Mouse (Mus musculus): Measurements from ENCODE around the gene Rce1. TPM values are rescaled to one million over a fixed set of nuclear protein-coding genes. Genes with fewer than 3 reads are reported as not detected.

The Rce1 gene
- polyA plus RNA-seq, 1 experiment from 2014 or later: 64.7 TPM

DNA sequence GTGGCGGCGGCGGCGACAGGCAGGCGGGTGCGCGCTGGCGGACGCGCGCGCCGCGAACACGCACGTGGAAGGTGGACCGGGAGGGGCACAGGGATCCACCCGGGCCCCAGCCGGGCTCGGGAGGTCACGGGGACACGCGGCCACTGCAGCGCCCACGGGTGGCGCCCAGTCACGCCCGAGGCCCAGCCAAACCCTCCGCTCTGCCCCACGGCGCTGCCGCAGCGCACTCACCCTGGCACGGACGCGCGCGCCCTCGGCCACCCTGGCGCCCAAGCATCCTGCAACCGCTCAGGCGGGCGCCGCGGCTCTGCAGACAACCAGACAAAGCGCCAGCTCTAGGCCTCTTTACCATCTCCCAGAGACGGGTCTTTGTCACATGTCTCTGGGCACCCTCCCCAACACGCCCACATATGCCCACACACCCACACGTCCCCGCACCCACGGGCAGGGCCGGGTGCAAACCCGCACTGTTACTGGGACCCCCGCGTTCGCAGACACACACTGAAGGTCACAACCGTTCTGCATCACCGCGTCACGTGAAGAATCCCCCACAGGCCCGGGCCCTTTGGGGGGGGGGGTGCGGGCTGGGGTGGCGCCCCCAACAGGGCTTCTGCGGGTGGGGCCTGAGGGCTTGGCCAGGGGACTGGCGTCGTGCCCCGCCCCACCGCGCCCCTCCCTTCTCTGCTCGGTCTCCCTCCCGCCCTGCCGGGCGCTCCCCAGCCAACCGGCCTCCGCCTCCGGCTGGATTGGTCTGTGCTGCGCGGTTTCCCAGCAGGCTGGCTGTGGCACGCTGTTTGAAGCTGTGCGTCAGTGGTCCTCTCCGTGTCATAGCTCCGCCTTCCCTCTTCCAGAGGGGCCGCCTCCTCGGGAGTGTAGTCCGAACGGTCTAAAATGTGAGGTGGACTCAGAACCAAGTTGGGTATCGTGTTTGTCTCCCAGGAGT is 10.0 kb downstream of the Rce1 start, which contains the start of gene Lrfn4:
TSS of gene Lrfn4 (minus strand) at position 517 of the 943 bp plus-strand sequence.
- peak within 1 kb of the TSS; percentile 82 for H3K4me2 ChIP-seq (ENCODE audit: low read depth, low read length)

DNA sequence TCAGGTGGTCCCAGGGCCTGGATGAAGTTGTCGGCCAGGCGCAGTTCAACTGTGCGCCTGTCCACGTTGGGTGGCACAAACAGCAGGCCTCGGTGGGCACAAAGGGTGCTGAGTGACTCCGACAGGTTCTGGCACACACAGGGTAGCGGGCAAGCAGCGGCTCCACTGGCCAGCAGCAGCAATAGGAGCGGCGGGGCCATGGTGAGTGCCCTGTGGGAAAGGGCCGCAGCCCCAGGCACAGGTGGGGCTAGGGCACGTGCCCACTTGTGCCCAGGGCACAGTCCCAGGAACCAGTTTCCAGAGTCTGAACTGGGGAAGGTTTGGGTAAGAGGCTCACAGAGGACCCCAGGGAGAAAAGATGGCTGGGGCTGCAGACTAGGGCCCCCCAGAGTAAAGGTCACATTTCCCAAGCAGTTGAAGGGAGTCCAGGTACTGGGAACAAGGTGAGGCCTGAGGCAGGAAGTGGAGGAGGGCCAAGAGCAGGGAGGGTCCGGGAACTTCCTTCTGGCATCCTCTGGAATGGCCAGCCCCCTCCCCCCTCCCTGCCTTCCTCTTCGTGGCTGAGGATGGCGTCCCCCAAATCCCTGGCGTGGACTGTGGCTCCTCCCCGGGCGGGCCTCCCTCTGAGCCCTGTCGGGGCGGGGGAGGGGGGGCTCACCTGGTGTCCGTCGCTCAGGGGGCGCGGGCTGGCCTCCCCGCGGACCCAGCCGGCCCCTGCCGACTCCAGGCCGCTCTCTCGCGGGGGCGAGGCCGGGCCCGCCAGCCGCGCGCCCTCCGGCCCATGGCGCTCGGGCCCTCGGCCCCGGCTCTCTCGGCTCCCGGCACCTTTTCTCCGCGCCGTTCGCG is 10.9 kb downstream of the Rce1 start:
- WGBS: 22% methylated on average over 36 of the region's 49 CpGs
- H3K27me3 ChIP-seq (ENCODE audit: control insufficient read depth, insufficient read depth, low read length): no peaks in the 10 kb centered on the region
- H3K9ac ChIP-seq (ENCODE audit: low read length): peak overlapping the region; percentile 95
- peak overlapping the region; percentile 82 for H3K4me2 ChIP-seq (ENCODE audit: low read depth, low read length)
- peak overlapping the region; percentile 88 for H3K27ac ChIP-seq (ENCODE audit: low read length)
- H3K4me1 ChIP-seq (ENCODE audit: control insufficient read depth, insufficient read depth, low read length): peaks cover 16% of the 10 kb centered on the region; the same call in 1 of the 2 replicates
- H3K4me3 ChIP-seq (replicated peaks; ENCODE audit: low read length): peak overlapping the region; percentile 84
- peaks cover 8% of the 10 kb centered on the region; the same call in 1 of the 2 replicates for H3K36me3 ChIP-seq (ENCODE audit: control insufficient read depth, insufficient read depth, low read length)
- ATAC-seq (ENCODE audit: insufficient read depth, low FRiP score): peak; percentile 6; the same call in 1 of the 2 replicates
- H3K9me3 ChIP-seq (replicated peaks; ENCODE audit: control insufficient read depth, low read length): no peaks in the 10 kb centered on the region

More for the DNA sequence above, 10.0 kb downstream of the Rce1 start, which contains the start of gene Lrfn4:
- peaks cover 16% of the 10 kb centered on the region; the same call in 1 of the 2 replicates for H3K4me1 ChIP-seq (ENCODE audit: control insufficient read depth, insufficient read depth, low read length)
- H3K9me3 ChIP-seq (replicated peaks; ENCODE audit: control insufficient read depth, low read length): no peaks in the 10 kb centered on the region
- H3K9ac ChIP-seq (ENCODE audit: low read length): peak within 1 kb of the TSS; percentile 95
- under 1% methylated on average over 74 of the region's 87 CpGs for WGBS
- H3K27me3 ChIP-seq (ENCODE audit: control insufficient read depth, insufficient read depth, low read length): no peaks in the 10 kb centered on the region
- peak within 1 kb of the TSS; percentile 88 for H3K27ac ChIP-seq (ENCODE audit: low read length)
- H3K36me3 ChIP-seq (ENCODE audit: control insufficient read depth, insufficient read depth, low read length): peaks cover 8% of the 10 kb centered on the region; the same call in 1 of the 2 replicates
- peak; percentile 94 for ATAC-seq (ENCODE audit: insufficient read depth, low FRiP score)
- peak within 1 kb of the TSS; percentile 84 for H3K4me3 ChIP-seq (replicated peaks; ENCODE audit: low read length)

GRCm38 (mm10) chr19:4613464-4614304 is 11.8 kb downstream of the Rce1 start:
- Histone ChIP-seq H3K27me3 (ENCODE audit: control insufficient read depth, insufficient read depth, low read length) (no peaks in the 10 kb centered on the region), H3K9ac (ENCODE audit: low read length) (peak overlapping the region; percentile 95), H3K4me1 (ENCODE audit: control insufficient read depth, insufficient read depth, low read length) (peaks cover 16% of the 10 kb centered on the region; the same call in 1 of the 2 replicates)

DNA sequence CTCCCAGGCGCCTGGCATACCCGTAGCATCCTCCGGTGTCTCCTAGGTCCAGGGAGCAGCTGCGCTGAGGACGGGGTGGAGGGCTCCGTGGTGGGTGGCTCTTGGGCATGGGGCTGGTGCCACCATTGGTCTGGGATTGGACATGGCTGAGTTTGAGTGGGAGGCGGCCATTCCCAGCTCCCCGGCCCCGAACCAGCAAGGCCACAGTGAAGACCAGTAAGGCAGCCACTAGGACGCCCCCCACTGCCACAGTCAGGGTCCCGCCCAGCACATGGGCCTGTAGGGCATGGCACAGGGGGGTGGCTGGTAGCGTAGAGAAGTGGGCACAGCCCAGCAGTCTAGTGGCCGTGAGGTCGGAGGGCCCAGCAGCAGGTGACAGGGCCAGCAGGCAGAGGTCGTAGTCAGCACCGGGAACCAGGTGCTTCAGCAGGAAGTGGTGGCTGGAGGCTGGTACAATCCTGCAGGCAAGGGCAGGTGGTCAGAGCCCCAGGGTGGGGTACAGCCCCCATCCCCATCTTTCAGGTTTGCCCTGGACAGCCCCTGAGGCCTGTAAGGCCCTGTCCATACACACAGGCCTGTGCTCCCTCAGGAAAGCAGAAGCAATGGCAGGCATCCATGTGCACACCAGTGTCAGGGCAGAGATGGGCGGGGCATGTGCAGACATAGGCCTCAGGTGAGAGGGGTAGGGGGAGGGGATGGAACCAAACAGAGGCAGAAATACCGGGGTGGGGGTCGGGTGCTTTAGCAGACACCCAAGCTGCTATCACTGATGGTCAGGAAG is 13.1 kb downstream of the Rce1 start:
- peaks cover 8% of the 10 kb centered on the region; the same call in 1 of the 2 replicates for H3K36me3 ChIP-seq (ENCODE audit: control insufficient read depth, insufficient read depth, low read length)
- H3K4me1 ChIP-seq (ENCODE audit: control insufficient read depth, insufficient read depth, low read length): peaks cover 16% of the 10 kb centered on the region; the same call in 1 of the 2 replicates
- no peaks in the 10 kb centered on the region for H3K9me3 ChIP-seq (replicated peaks; ENCODE audit: control insufficient read depth, low read length)
- WGBS: 89% methylated on average over 19 of the region's 19 CpGs
- H3K4me2 ChIP-seq (ENCODE audit: low read depth, low read length): no peak overlapping the region
- no peak overlapping the region for H3K27ac ChIP-seq (ENCODE audit: low read length)
- no peak overlapping the region for H3K4me3 ChIP-seq (replicated peaks; ENCODE audit: low read length)
- ATAC-seq (ENCODE audit: insufficient read depth, low FRiP score): no peak
- no peak overlapping the region for H3K9ac ChIP-seq (ENCODE audit: low read length)
- H3K27me3 ChIP-seq (ENCODE audit: control insufficient read depth, insufficient read depth, low read length): no peaks in the 10 kb centered on the region

More at GRCm38 (mm10) chr19:4613464-4614304, 11.8 kb downstream of the Rce1 start:
- no peaks in the 10 kb centered on the region for H3K9me3 ChIP-seq (replicated peaks; ENCODE audit: control insufficient read depth, low read length)
- ATAC-seq (ENCODE audit: insufficient read depth, low FRiP score): no peak
- H3K27ac ChIP-seq (ENCODE audit: low read length): no peak overlapping the region; the same call in 1 of the 2 replicates
- WGBS: 88% methylated on average over 33 of the region's 33 CpGs
- H3K4me2 ChIP-seq (ENCODE audit: low read depth, low read length): peak overlapping the region; percentile 82
- peaks cover 8% of the 10 kb centered on the region; the same call in 1 of the 2 replicates for H3K36me3 ChIP-seq (ENCODE audit: control insufficient read depth, insufficient read depth, low read length)
- peak overlapping the region; percentile 84; the same call in 1 of the 2 replicates for H3K4me3 ChIP-seq (replicated peaks; ENCODE audit: low read length)

DNA sequence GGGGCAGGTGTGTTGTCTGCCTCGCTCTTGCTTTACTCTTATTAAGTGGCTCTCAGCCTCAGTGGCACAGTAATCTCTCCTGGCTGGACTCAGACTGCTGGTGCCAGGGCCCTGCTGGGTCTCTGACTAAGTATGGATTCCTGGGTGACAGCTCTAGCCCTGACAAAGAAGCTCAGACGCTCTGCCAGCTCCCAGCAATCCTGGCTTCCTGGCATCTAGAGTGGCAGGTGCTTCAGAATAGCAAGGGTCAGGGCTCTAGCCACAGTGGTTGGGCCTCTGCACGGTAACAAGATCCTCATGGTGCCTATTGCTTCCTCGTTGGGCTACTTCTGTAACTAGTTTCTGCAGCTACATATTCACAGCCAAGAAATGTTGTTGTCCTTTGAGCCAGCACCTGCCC is 15.3 kb downstream of the Rce1 start:
- Histone ChIP-seq H3K4me3 (replicated peaks; ENCODE audit: low read length) (no peak overlapping the region), H3K27ac (ENCODE audit: low read length) (no peak overlapping the region), H3K9me3 (replicated peaks; ENCODE audit: control insufficient read depth, low read length) (no peaks in the 10 kb centered on the region), H3K36me3 (ENCODE audit: control insufficient read depth, insufficient read depth, low read length) (peaks cover 8% of the 10 kb centered on the region; the same call in 1 of the 2 replicates), H3K9ac (ENCODE audit: low read length) (no peak overlapping the region), H3K4me2 (ENCODE audit: low read depth, low read length) (no peak overlapping the region), H3K27me3 (ENCODE audit: control insufficient read depth, insufficient read depth, low read length) (no peaks in the 10 kb centered on the region), H3K4me1 (ENCODE audit: control insufficient read depth, insufficient read depth, low read length) (peaks cover 18% of the 10 kb centered on the region; the same call in 1 of the 2 replicates)
- ATAC-seq (ENCODE audit: insufficient read depth, low FRiP score): no peak
- WGBS: 58% methylated on average over 4 of the region's 4 CpGs

- H3K27me3 ChIP-seq (ENCODE audit: control insufficient read depth, insufficient read depth, low read length): no peaks in the 10 kb centered on the region
- no peak overlapping the region for H3K27ac ChIP-seq (ENCODE audit: low read length)
- peaks cover 25% of the 10 kb centered on the region for H3K4me1 ChIP-seq (ENCODE audit: control insufficient read depth, insufficient read depth, low read length)
- H3K36me3 ChIP-seq (ENCODE audit: control insufficient read depth, insufficient read depth, low read length): peaks cover 8% of the 10 kb centered on the region; the same call in 1 of the 2 replicates
- no peak overlapping the region for H3K4me3 ChIP-seq (replicated peaks; ENCODE audit: low read length)
- H3K9me3 ChIP-seq (replicated peaks; ENCODE audit: control insufficient read depth, low read length): no peaks in the 10 kb centered on the region
- H3K9ac ChIP-seq (ENCODE audit: low read length): no peak overlapping the region
- ATAC-seq (ENCODE audit: insufficient read depth, low FRiP score): no peak
- H3K4me2 ChIP-seq (ENCODE audit: low read depth, low read length): no peak overlapping the region
- WGBS: 80% methylated on average over 4 of the region's 4 CpGs
Observed at GRCm38 (mm10) chr19:4608511-4608910, 16.9 kb downstream of the Rce1 start.

- ATAC-seq (ENCODE audit: insufficient read depth, low FRiP score): no peak
- H3K36me3 ChIP-seq (ENCODE audit: control insufficient read depth, insufficient read depth, low read length): 0 out of 2 replicates have a peak, but pooled peaks cover 8% of the 10 kb centered on the region
- peaks cover 23% of the 10 kb centered on the region for H3K4me1 ChIP-seq (ENCODE audit: control insufficient read depth, insufficient read depth, low read length)
- 94% methylated on average over 12 of the region's 12 CpGs for WGBS
- no peak overlapping the region for H3K27ac ChIP-seq (ENCODE audit: low read length)
- no peak overlapping the region for H3K4me3 ChIP-seq (replicated peaks; ENCODE audit: low read length)
- no peaks in the 10 kb centered on the region for H3K27me3 ChIP-seq (ENCODE audit: control insufficient read depth, insufficient read depth, low read length)
- no peak overlapping the region for H3K9ac ChIP-seq (ENCODE audit: low read length)
- H3K4me2 ChIP-seq (ENCODE audit: low read depth, low read length): no peak overlapping the region
- no peaks in the 10 kb centered on the region for H3K9me3 ChIP-seq (replicated peaks; ENCODE audit: control insufficient read depth, low read length)
Observed at GRCm38 (mm10) chr19:4607406-4607805, 18.0 kb downstream of the Rce1 start.

All from stomach, embryonic 16.5 days (tissue).